Mouse (Mus musculus) neural tube, embryonic 14.5 days (tissue): Measurements from ENCODE around the gene Gm8909. TPM values are rescaled to one million over a fixed set of nuclear protein-coding genes. Genes with fewer than 3 reads are reported as not detected.
"Not testable (repeated sequence)": the region's sequence is repeated elsewhere in the genome, so short reads cannot be mapped to it uniquely, and the experiment has no call there.

Source experiments
- ATAC-seq: fragments of 200-750 bp; cut with Nextera tagmentation; 2 replicates; pipeline ENCODE4 v1.8.0; 2017; ENCODE audit warnings: low read depth, mild to moderate bottlenecking, moderate TSS enrichment, moderate library complexity
- H3K27ac ChIP-seq: fragments of 300-500 bp; sonication (generic); 2 replicates; pipeline ENCODE4 v1.5.1; 2014; ENCODE audit warnings: low read depth, mild to moderate bottlenecking, control low read depth, low read length, moderate library complexity, mixed read lengths
- H3K27me3 ChIP-seq: fragments of 300-500 bp; sonication (generic); 2 replicates; pipeline ENCODE4 v1.6.1; 2014; ENCODE audit warnings: low read length; ENCODE audit not compliant: control insufficient read depth, insufficient read depth
- H3K36me3 ChIP-seq: fragments of 300-500 bp; sonication (generic); 2 replicates; pipeline ENCODE4 v1.6.1; 2014; ENCODE audit warnings: low read length, mixed read lengths; ENCODE audit not compliant: control insufficient read depth, insufficient read depth
- H3K4me1 ChIP-seq: fragments of 300-500 bp; sonication (generic); 2 replicates; pipeline ENCODE4 v1.6.1; 2014; ENCODE audit warnings: low read length; ENCODE audit not compliant: control insufficient read depth, insufficient read depth
- H3K4me2 ChIP-seq: fragments of 300-500 bp; sonication (generic); 2 replicates; pipeline ENCODE4 v1.6.1; 2014; ENCODE audit warnings: mild to moderate bottlenecking, low read depth, low read length, control low read depth
- H3K4me3 ChIP-seq: fragments of 300-500 bp; sonication (generic); 2 replicates; pipeline ENCODE4 v1.5.1; 2014; ENCODE audit warnings: low read depth, low read length, control low read depth, mixed read lengths
- H3K9ac ChIP-seq: fragments of 300-500 bp; sonication (generic); replicated peaks from 2 replicates; pipeline ENCODE4 v1.6.1; 2014; ENCODE audit warnings: low read depth, mild to moderate bottlenecking, control low read depth, low read length, mixed read lengths
- H3K9me3 ChIP-seq: fragments of 300-500 bp; sonication (generic); 2 replicates; pipeline ENCODE4 v1.6.1; 2016; ENCODE audit warnings: low read length; ENCODE audit not compliant: control insufficient read depth
- WGBS: fragments of 180-500 bp; shearing (Covaris S2); extraction: QIAGEN DNeasy Blood & Tissue Kit; methylation state at CpG from one replicate; pipeline ENCODE4 v1.1.7; 2014; 5-methylcytosine and 5-hydroxymethylcytosine counted together
- polyA plus RNA-seq: library from polyadenylated mRNA; unstranded; fragments of >200 nt; fragmentation: Nextera tagmentation; extraction: Ambion mirVana; gene quantifications from 2 replicates; pipeline ENCODE4 v1.2.1, GENCODE M21; 2014

The Gm8909 gene
- polyA plus RNA-seq, 1 experiment from 2014 or later, result not detected

GRCm38 (mm10) chr17:36151200-36151599 is 17.1 kb downstream of the Gm8909 start:
- 43% methylated on average over 4 of the region's 4 CpGs for WGBS
- not testable (repeated sequence) for H3K4me1 ChIP-seq, H3K4me3 ChIP-seq, H3K9ac ChIP-seq, H3K27me3 ChIP-seq, H3K9me3 ChIP-seq, H3K4me2 ChIP-seq, ATAC-seq, H3K36me3 ChIP-seq, H3K27ac ChIP-seq

GRCm38 (mm10) chr17:36148468-36148867 is 19.9 kb downstream of the Gm8909 start:
- 69% methylated on average over 5 of the region's 5 CpGs for WGBS
- H3K27me3 ChIP-seq, result peaks cover 24% of the 10 kb centered on the region
- H3K36me3 ChIP-seq, H3K27ac ChIP-seq, H3K9ac ChIP-seq, H3K4me1 ChIP-seq, ATAC-seq, H3K4me3 ChIP-seq, H3K9me3 ChIP-seq, H3K4me2 ChIP-seq: not testable (repeated sequence)

- peaks cover 24% of the 10 kb centered on the region for H3K27me3 ChIP-seq
- not testable (repeated sequence) for H3K27ac ChIP-seq, H3K4me2 ChIP-seq, ATAC-seq, H3K4me1 ChIP-seq, H3K9ac ChIP-seq, H3K9me3 ChIP-seq, H3K4me3 ChIP-seq, H3K36me3 ChIP-seq
- 80% methylated on average over 1 of the region's 1 CpGs for WGBS
These were observed 21.4 kb downstream of the Gm8909 start for GRCm38 (mm10) chr17:36146937-36147336.

- H3K9me3 ChIP-seq, ATAC-seq, H3K27ac ChIP-seq, H3K9ac ChIP-seq, H3K4me1 ChIP-seq, H3K36me3 ChIP-seq: not testable (repeated sequence)
- WGBS, result 1% methylated on average over 13 of the region's 13 CpGs
- Histone ChIP-seq H3K27me3 (peaks cover 24% of the 10 kb centered on the region), H3K4me2 (peak overlapping the region; percentile 40), H3K4me3 (peak overlapping the region; percentile 24)
These were observed 22.5 kb downstream of the Gm8909 start for GRCm38 (mm10) chr17:36145861-36146156.

GRCm38 (mm10) chr17:36145111-36145860 is 23.1 kb downstream of the Gm8909 start:
- Histone ChIP-seq H3K4me1 (0 out of 2 replicates have a peak, but pooled peaks cover 3% of the 10 kb centered on the region), H3K4me3 (peak overlapping the region; percentile 24), H3K4me2 (peak overlapping the region; percentile 40), H3K27me3 (peaks cover 24% of the 10 kb centered on the region), H3K27ac (no peak overlapping the region), H3K9ac (0 out of 2 replicates have a peak overlapping the region, but pooled peaks have one; percentile 21), H3K36me3 (no peaks in the 10 kb centered on the region), H3K9me3 (no peaks in the 10 kb centered on the region)
- 2% methylated on average over 68 of the region's 78 CpGs for WGBS
- peak; percentile 54 for ATAC-seq

- H3K4me2 ChIP-seq, ATAC-seq: not testable (repeated sequence)
- 79% methylated on average over 1 of the region's 1 CpGs for WGBS
These were observed 32.0 kb downstream of the Gm8909 start for GRCm38 (mm10) chr17:36136299-36136848.

GRCm38 (mm10) chr17:36135421-36136231 is 32.7 kb downstream of the Gm8909 start:
- H3K27me3 ChIP-seq, H3K4me1 ChIP-seq, H3K27ac ChIP-seq, H3K4me2 ChIP-seq, H3K9ac ChIP-seq, H3K36me3 ChIP-seq, H3K9me3 ChIP-seq, H3K4me3 ChIP-seq, ATAC-seq: not testable (repeated sequence)

More at GRCm38 (mm10) chr17:36136299-36136848, 32.0 kb downstream of the Gm8909 start:
- H3K27me3 ChIP-seq, H3K4me1 ChIP-seq, H3K4me3 ChIP-seq, H3K9ac ChIP-seq, H3K27ac ChIP-seq, H3K36me3 ChIP-seq, H3K9me3 ChIP-seq: not testable (repeated sequence)

GRCm38 (mm10) chr17:36131516-36132265 is 36.6 kb downstream of the Gm8909 start:
- no peaks in the 10 kb centered on the region for H3K27me3 ChIP-seq
- no peak overlapping the region for H3K27ac ChIP-seq
- 77% methylated on average over 5 of the region's 5 CpGs for WGBS
- no peaks in the 10 kb centered on the region for H3K36me3 ChIP-seq
- H3K9ac ChIP-seq, result no peak overlapping the region
- H3K4me3 ChIP-seq, result no peak overlapping the region
- H3K4me2 ChIP-seq, result no peak overlapping the region
- H3K4me1 ChIP-seq, result no peaks in the 10 kb centered on the region
- ATAC-seq, result no peak
- H3K9me3 ChIP-seq, result no peaks in the 10 kb centered on the region
